Mouse (Mus musculus) myocyte (in vitro differentiated cells): ENCODE measurements at regions not wholly inside any gene's neighbourhood (a gene's known extent, or its start where the extent isn't known, plus 50 kb on each side); places are given as distances from the start of the nearest gene placed in this dataset.

Experiments used
- H3K27me3 ChIP-seq: one replicate; pipeline ENCODE4 v1.6.1; 2011; ENCODE audit not compliant: control insufficient read depth, insufficient read depth, insufficient read length
- H3K36me3 ChIP-seq: one replicate; pipeline ENCODE4 v1.6.1; 2011; ENCODE audit not compliant: control insufficient read depth, insufficient read depth
- H3K4me2 ChIP-seq: one replicate; pipeline ENCODE4 v1.6.1; 2011; ENCODE audit warnings: low read depth, control low read depth
- H3K4me3 ChIP-seq: one replicate; pipeline ENCODE4 v1.5.1; 2011; ENCODE audit warnings: mild to moderate bottlenecking, control low read depth, moderate library complexity
- H3K79me2 ChIP-seq: one replicate; pipeline ENCODE4 v1.6.1; 2011; ENCODE audit not compliant: control insufficient read depth, insufficient read depth
- H3ac ChIP-seq: one replicate; pipeline ENCODE4 v1.6.1; 2011; ENCODE audit not compliant: control insufficient read depth, insufficient read length
- CEBPB ChIP-seq: IDR thresholded peaks from 2 replicates; pipeline ENCODE4 v1.6.1; 2011; ENCODE audit warnings: mild to moderate bottlenecking, moderate library complexity; ENCODE audit not compliant: poor library complexity, insufficient read depth, severe bottlenecking
- E2F4 ChIP-seq: IDR thresholded peaks from one replicate; pipeline ENCODE4 v1.6.1; 2011; ENCODE audit warnings: mild to moderate bottlenecking, control low read depth, moderate library complexity; ENCODE audit not compliant: insufficient read depth
- MAX ChIP-seq: IDR thresholded peaks from one replicate; pipeline ENCODE4 v1.6.1; 2011; ENCODE audit warnings: low read depth, mild to moderate bottlenecking, control low read depth
- MYOD1 ChIP-seq, 3 experiments: IDR thresholded peaks; one replicate each; pipeline ENCODE4 v1.6.1; 2011; ENCODE audit warnings: control low read depth in 2 of 3, low read depth in 2 of 3, mild to moderate bottlenecking in 2 of 3, moderate library complexity in 1 of 3; ENCODE audit not compliant: insufficient read length in 2 of 3, control insufficient read depth in 1 of 3
- MYOG ChIP-seq, 3 experiments: IDR thresholded peaks; one replicate each; pipeline ENCODE4 v1.6.1; 2011; ENCODE audit warnings: control low read depth in 2 of 3, low read depth in 2 of 3, mild to moderate bottlenecking in 2 of 3; ENCODE audit not compliant: insufficient read length in 2 of 3, control insufficient read depth in 1 of 3, insufficient read depth in 1 of 3
- POLR2A ChIP-seq: IDR thresholded peaks from one replicate; pipeline ENCODE4 v1.6.1; 2011; ENCODE audit warnings: low read depth, mild to moderate bottlenecking, control low read depth, moderate library complexity; ENCODE audit not compliant: insufficient read length
- POLR2AphosphoS2 ChIP-seq: IDR thresholded peaks from one replicate; pipeline ENCODE4 v1.6.1; 2011; ENCODE audit warnings: low read depth, control low read depth; ENCODE audit not compliant: insufficient read length
- REST ChIP-seq: IDR thresholded peaks from one replicate; pipeline ENCODE4 v1.6.1; 2011; ENCODE audit warnings: mild to moderate bottlenecking, control low read depth, moderate library complexity; ENCODE audit not compliant: insufficient read depth, insufficient read length
- SRF ChIP-seq: IDR thresholded peaks from one replicate; pipeline ENCODE4 v1.6.1; 2011; ENCODE audit warnings: low read depth; ENCODE audit not compliant: control insufficient read depth, insufficient read length
- TCF12 ChIP-seq: IDR thresholded peaks from one replicate; pipeline ENCODE4 v1.6.1; 2011; ENCODE audit warnings: mild to moderate bottlenecking, control low read depth; ENCODE audit not compliant: poor library complexity, insufficient read depth, severe bottlenecking
- TCF3 ChIP-seq: IDR thresholded peaks from one replicate; pipeline ENCODE4 v1.6.1; 2011; ENCODE audit warnings: low read depth, control low read depth; ENCODE audit not compliant: insufficient read length
- USF1 ChIP-seq: IDR thresholded peaks from one replicate; pipeline ENCODE4 v1.6.1; 2011; ENCODE audit warnings: low read depth, mild to moderate bottlenecking, control low read depth, moderate library complexity

GRCm38 (mm10) chr17:15968331-15968730, 137.5 kb upstream of the Rgmb start:
- Histone ChIP-seq H3K4me2 (no peak overlapping the region), H3K36me3 (no peaks in the 10 kb centered on the region), H3K79me2 (no peaks in the 10 kb centered on the region), H3K4me3 (no peak overlapping the region), H3K27me3 (no peaks in the 10 kb centered on the region), H3ac (no peak overlapping the region)
- TF ChIP-seq MAX (no peak), TCF3 (no peak), POLR2A (no peak), TCF12 (no peak), MYOD1 (IDR thresholded peaks at IDR 0.05; ENCODE audit: control insufficient read depth in 1 of 3, insufficient read length in 2 of 3, low read depth in 2 of 3) (no peak), POLR2AphosphoS2 (no peak), CEBPB (no peak), E2F4 (no peak), MYOG (IDR thresholded peaks at IDR 0.05; ENCODE audit: control insufficient read depth in 1 of 3, insufficient read depth in 1 of 3, insufficient read length in 2 of 3, low read depth in 2 of 3) (no peak), USF1 (no peak), REST (no peak), SRF (no peak)

DNA sequence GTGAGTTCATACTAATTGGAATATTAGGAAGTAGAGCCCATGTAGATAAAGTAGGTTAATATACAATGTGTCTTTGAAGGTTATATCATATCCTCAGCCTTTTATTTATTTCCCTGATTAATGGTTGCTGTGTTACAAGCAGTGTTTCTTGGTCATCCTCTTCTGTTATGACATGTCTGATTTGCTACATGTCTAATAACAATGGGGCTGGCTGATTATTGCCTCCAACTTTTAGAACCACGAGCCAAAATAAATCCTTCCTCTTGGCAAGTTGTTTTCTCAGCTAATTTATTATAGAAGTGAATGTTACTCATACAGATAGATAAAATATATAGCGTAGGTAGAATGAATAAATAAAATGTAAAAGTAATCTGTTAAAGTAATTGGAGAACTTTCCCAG, 124.8 kb upstream of the Rgmb start:
- no peaks in the 10 kb centered on the region for H3K36me3 ChIP-seq
- H3K27me3 ChIP-seq = no peaks in the 10 kb centered on the region
- H3ac ChIP-seq = no peak overlapping the region
- TF ChIP-seq SRF = no peak
- TF ChIP-seq TCF3 = no peak
- TF ChIP-seq REST = no peak
- no peak for TF ChIP-seq MYOD1 (IDR thresholded peaks at IDR 0.05; ENCODE audit: control insufficient read depth in 1 of 3, insufficient read length in 2 of 3, low read depth in 2 of 3)
- no peak for TF ChIP-seq E2F4
- TF ChIP-seq TCF12 = no peak
- TF ChIP-seq CEBPB = no peak
- TF ChIP-seq MYOG (IDR thresholded peaks at IDR 0.05; ENCODE audit: control insufficient read depth in 1 of 3, insufficient read depth in 1 of 3, insufficient read length in 2 of 3, low read depth in 2 of 3) = no peak
- no peak for TF ChIP-seq POLR2AphosphoS2
- TF ChIP-seq POLR2A = no peak
- TF ChIP-seq MAX = no peak
- TF ChIP-seq USF1 = no peak
- H3K79me2 ChIP-seq = no peaks in the 10 kb centered on the region
- no peak overlapping the region for H3K4me2 ChIP-seq
- no peak overlapping the region for H3K4me3 ChIP-seq

DNA sequence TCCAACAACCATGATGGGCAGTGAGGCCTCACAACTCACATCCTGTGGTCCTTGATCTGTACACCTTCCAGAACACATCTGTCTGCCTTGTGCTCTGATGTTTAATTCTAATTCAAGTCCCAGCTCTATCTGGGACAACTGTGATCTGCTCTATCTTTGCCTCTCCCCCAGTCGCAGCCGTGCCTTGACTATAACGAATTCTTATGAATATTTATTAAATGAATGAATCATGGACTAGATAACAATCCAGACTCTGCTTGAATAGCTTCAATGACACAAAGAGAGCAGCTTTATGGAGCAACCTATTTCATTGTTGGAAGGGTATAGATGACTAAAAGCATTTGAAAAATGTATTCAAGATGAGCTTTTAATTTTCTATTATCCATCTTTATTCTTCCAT, 120.8 kb upstream of the Rgmb start:
- Histone ChIP-seq H3K4me2 (no peak overlapping the region), H3K36me3 (no peaks in the 10 kb centered on the region), H3ac (no peak overlapping the region), H3K4me3 (no peak overlapping the region), H3K27me3 (no peaks in the 10 kb centered on the region), H3K79me2 (no peaks in the 10 kb centered on the region)
- TF ChIP-seq USF1 (no peak), POLR2AphosphoS2 (no peak), REST (no peak), MYOD1 (IDR thresholded peaks at IDR 0.05; ENCODE audit: control insufficient read depth in 1 of 3, insufficient read length in 2 of 3, low read depth in 2 of 3) (no peak), POLR2A (no peak)

- no peaks in the 10 kb centered on the region for H3K27me3 ChIP-seq
- no peaks in the 10 kb centered on the region for H3K36me3 ChIP-seq
- TF ChIP-seq CEBPB (no peak), TCF3 (no peak), MAX (no peak), SRF (no peak), MYOG (IDR thresholded peaks at IDR 0.05; ENCODE audit: control insufficient read depth in 1 of 3, insufficient read depth in 1 of 3, insufficient read length in 2 of 3, low read depth in 2 of 3) (no peak), POLR2A (no peak), REST (no peak), TCF12 (no peak), E2F4 (no peak), USF1 (no peak), MYOD1 (IDR thresholded peaks at IDR 0.05; ENCODE audit: control insufficient read depth in 1 of 3, insufficient read length in 2 of 3, low read depth in 2 of 3) (no peak), POLR2AphosphoS2 (no peak)
- no peak overlapping the region for H3ac ChIP-seq
- H3K4me2 ChIP-seq = no peak overlapping the region
- H3K4me3 ChIP-seq = no peak overlapping the region
- H3K79me2 ChIP-seq = no peaks in the 10 kb centered on the region
Observed at GRCm38 (mm10) chr17:15949753-15950152, 118.9 kb upstream of the Rgmb start.

- Histone ChIP-seq H3K36me3 (no peaks in the 10 kb centered on the region), H3K4me3 (no peak overlapping the region), H3K27me3 (no peaks in the 10 kb centered on the region), H3ac (no peak overlapping the region), H3K79me2 (no peaks in the 10 kb centered on the region), H3K4me2 (no peak overlapping the region)
- TF ChIP-seq MAX = no peak
- TF ChIP-seq REST = no peak
- TF ChIP-seq POLR2AphosphoS2 = no peak
- TF ChIP-seq TCF12 = no peak
- no peak for TF ChIP-seq MYOD1 (IDR thresholded peaks at IDR 0.05; ENCODE audit: control insufficient read depth in 1 of 3, insufficient read length in 2 of 3, low read depth in 2 of 3)
- no peak for TF ChIP-seq CEBPB
- no peak for TF ChIP-seq SRF
- TF ChIP-seq POLR2A = no peak
- no peak for TF ChIP-seq MYOG (IDR thresholded peaks at IDR 0.05; ENCODE audit: control insufficient read depth in 1 of 3, insufficient read depth in 1 of 3, insufficient read length in 2 of 3, low read depth in 2 of 3)
- no peak for TF ChIP-seq E2F4
- TF ChIP-seq TCF3 = no peak
Observed at GRCm38 (mm10) chr17:15942378-15942777, 111.5 kb upstream of the Rgmb start.
